Mouse (Mus musculus): Measurements from ENCODE around the gene Nab2. TPM values are rescaled to one million over a fixed set of nuclear protein-coding genes. Genes with fewer than 3 reads are reported as not detected.

Nab2 gene
- polyA plus RNA-seq, 2 experiments from 2014 or later = 8.9 to 10.8 TPM

GRCm38 (mm10) chr10:127643553-127644238, 24.7 kb downstream of the Nab2 start:
- peak; percentile 58 for ATAC-seq

- ATAC-seq = peak; percentile 84
These were observed 25.4 kb downstream of the Nab2 start, which contains the start of gene Stat6 for GRCm38 (mm10) chr10:127642772-127643552. Gene Stat6, plus strand, starts transcription at chr10:127642986.

GRCm38 (mm10) chr10:127641861-127642771, 26.3 kb downstream of the Nab2 start:
- peak; percentile 44 for ATAC-seq

DNA sequence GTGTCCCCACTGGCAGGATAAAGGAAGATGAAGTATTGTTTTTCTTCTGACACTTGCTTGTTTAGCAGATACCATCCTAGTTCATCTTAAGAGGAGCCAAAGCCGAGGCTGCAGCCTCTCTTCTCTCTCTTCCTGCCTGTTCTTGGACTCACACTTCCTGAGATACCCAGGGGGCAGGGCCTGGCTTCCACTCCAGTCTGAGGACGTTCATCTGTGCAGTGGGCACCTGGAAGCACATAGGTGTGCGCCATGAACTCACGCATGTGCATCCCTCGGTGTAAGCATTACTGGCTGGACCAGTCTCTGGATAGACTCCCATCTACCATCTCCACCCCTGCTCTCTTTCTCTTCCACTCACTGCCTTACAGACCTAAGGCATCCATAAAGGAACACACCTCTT, 27.9 kb downstream of the Nab2 start:
- no peak for ATAC-seq

DNA sequence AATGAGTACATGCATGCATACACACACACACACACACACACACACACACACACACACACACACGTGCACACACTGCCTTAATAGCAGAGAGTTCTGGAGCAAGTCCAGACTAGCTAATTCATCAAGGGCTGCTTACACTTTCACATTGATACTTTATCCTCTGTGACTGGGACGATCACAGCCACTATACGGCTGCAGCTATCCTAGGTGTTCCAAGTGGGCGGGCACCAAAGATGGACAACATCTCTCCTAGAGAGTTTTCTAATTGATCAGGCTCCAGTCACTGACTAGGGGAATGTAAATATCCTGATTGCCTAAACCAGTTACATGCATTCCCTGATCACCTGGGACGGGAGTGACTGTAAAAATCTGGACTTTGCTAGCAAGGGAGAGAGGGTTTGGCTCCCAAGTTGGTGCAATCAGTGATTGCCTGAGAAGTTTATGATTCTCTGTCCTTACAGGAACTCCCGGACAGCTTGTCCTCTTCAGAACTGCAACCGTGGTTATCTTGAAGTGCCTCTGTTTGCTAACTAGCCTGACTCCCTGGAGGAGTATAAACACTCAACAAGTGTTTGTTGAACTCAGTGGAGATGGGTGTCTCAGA, 35.6 kb downstream of the Nab2 start:
- ATAC-seq = no peak

- ATAC-seq = no peak
These were observed 36.8 kb downstream of the Nab2 start for GRCm38 (mm10) chr10:127631261-127632214.

DNA sequence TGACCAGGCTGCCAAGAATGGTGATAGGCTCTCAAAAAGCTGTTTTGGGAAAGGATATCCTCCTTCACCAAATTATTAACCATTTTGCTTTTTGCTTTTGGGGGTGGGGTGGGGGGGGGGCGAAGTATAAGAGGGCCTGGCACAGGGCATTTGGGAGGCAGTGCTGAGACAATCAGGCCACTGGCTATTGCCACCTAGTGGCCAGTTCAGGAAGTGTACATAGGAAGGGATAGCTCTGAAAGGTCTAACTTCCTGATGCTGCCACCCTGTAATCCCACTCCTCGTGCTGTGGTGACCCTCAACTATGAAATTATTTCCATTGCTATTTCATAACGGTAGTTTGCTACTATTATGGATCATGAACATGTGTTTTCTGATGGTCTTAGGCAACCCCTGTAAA, 41.9 kb downstream of the Nab2 start:
- no peak for ATAC-seq

- ATAC-seq = no peak
These were observed 44.7 kb downstream of the Nab2 start for GRCm38 (mm10) chr10:127623439-127624216.

GRCm38 (mm10) chr10:127622661-127623060, 45.7 kb downstream of the Nab2 start:
- ATAC-seq = no peak

GRCm38 (mm10) chr10:127622057-127622392, 46.3 kb downstream of the Nab2 start:
- no peak for ATAC-seq

GRCm38 (mm10) chr10:127621191-127622056, 46.9 kb downstream of the Nab2 start:
- peak; percentile 37 for ATAC-seq

DNA sequence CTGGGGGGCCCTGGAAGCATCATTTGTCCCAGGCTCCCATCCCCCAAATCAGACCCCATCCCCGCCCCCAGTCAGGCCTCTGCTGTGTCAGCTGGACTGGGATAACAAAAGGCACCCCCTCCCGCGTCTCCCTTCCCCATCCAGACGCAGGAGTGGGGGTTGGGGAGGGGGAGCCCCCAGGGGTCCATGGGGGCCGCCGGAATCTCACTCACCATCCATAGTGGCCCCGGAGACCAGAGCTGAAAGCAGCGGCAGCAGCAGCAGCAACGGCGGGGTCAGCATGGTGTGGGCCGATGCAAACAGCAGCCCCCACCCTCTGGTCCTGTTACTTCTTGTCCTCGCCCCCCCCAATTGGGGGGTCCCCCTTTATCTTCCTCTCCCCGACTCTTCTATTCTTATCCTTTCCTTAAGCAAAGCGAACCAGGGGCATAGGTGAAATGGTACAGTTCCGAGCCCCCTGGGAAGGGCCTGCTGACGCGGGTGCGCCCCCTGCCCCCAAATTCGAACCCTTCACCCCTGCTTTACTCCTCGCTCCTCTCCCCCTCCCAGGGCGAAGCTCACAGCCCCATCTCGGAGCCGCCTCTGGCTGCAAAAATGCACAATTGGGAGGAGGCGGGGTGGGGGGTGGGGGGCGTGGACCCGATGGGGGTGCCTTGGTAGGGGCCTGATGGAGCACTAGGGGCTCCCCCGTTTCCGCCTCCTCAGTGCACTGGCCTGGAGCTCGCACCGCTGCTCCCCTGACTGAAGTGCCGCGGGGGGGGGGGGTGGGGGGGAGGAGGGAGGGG, 47.8 kb downstream of the Nab2 start, which contains the start of gene Lrp1:
TSS of gene Lrp1 (minus strand) at position 743 of the 785 bp plus-strand sequence.
- peak; percentile 39 for ATAC-seq

GRCm38 (mm10) chr10:127619941-127620405, 48.4 kb downstream of the Nab2 start:
- ATAC-seq = no peak

- no peak for ATAC-seq
These were observed 49.1 kb downstream of the Nab2 start for GRCm38 (mm10) chr10:127619119-127619721.

- no peak for ATAC-seq
These were observed 50.2 kb downstream of the Nab2 start for GRCm38 (mm10) chr10:127618173-127618572.

- ATAC-seq = no peak
These were observed 51.1 kb downstream of the Nab2 start for GRCm38 (mm10) chr10:127617294-127617693.

- ATAC-seq = no peak
These were observed 52.1 kb downstream of the Nab2 start for GRCm38 (mm10) chr10:127616261-127616679.

- ATAC-seq = no peak
These were observed 52.8 kb downstream of the Nab2 start for GRCm38 (mm10) chr10:127615591-127615990.
